Mouse (Mus musculus): ENCODE results near the gene Hist4h4.

Gene Hist4h4

DNA sequence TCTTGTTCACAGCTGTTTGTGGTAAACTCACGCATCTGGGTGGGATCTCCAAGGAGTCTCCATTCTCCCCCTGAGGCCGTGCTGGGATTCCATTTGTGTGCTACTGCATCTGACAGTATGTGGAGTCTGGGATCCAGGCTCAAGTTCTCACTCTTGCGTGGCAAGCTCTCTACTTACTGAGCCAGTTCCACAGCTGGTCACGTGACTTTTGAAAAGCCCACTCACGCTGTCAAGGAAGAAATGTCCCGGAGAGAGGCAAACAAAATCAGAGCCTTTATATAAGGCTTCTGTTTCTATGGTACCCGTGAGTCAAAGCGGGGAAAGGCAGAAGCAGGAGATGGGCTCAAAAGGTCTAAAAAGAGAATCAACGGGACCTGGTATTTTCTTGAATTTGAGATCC, 21.5 kb downstream of the Hist4h4 start:
- DNase-seq (ENCODE audit: low spot score in 2 of 2) = no peak

DNA sequence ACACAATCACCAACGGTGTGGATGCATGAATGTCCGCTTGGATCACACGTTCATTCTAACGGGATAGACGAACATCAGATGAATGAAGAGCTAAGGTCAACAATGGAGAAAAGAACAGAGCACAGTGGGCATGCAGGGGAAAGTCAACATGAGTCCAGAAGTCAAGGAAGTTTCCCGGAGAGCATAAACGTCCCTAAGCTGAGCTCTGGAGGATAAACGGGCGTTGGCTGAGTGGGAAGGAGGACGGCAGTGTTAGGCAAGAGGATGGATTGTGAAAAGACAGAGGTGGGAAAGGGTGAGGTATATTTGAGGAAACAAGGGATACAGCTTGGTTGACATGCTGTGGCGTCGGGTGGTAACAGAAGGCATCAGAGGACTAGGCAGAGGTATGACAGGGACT, 22.1 kb downstream of the Hist4h4 start:
- DNase-seq (ENCODE audit: low spot score in 2 of 2) = no peak

DNA sequence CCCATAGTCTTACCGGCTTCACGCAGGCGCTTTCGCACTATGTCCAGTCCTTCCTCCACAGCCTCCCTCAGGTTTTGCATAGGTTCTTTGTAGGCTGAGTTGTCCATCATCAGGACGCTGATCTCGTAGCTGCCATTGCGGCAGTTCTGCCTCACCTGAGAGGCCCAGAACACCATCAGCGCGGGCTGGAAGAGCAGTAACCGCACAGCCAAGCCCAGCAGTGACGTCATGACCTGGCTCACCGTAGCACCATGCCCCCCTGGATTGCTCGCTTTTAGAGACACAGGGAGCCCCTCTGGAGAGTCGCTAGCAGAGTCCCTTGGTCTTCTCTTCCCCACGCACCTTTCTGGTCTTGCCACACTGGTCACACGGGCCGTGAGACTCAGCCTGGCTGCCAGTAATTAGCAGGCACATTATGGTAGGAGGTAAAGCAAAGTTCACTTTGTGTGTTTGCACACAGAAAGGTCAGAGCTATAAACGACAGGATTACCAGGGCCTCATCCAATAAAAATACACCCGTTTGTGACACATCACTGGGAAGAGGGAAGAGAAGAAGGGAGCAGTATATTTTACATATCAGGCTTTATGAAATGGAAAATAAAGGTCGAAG, 22.7 kb downstream of the Hist4h4 start, which contains the start of gene Gucy2c:
TSS of gene Gucy2c (minus strand) at position 389 of the 610 bp plus-strand sequence.
- no peak for DNase-seq (ENCODE audit: low spot score in 2 of 2)

DNA sequence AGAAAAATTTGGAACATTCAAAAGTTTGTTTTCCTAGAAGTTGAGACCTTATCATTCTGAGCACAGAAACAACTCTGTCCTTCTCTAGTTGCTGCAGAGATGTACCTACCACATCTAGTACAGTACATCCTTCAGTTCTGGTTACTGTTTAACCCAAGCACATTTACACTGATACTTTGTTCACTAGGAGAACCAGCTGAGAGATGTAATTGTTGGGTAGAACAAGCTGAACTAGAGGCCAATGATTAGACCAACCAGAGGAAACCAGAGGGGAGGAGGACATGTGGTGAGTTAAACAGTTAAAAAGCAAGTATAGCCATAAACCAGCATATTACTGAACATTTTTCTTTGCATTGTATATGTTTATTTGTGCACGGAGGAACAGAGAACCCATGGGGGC, 27.8 kb downstream of the Hist4h4 start:
- DNase-seq (ENCODE audit: low spot score in 2 of 2) = no peak

DNA sequence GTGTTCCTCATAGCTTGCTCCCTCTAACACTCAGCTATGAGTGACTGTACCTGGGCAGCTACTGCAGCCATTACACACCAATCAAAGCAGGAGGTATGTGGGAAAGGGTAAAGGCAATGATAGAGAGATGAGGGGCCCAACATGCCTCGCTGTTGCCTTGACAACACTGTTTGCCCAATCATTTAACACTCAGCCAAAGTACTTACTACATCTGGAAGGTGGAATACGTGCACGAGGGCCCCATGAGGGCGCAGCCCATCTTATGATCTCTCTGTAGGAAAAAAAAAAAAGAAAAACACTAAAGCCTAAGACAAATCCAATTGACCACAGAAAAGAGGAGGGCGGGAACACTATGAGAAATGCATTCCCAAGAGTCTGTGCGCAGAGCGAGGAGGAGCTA, 34.4 kb downstream of the Hist4h4 start:
- DNase-seq (ENCODE audit: low spot score in 2 of 2) = no peak

DNA sequence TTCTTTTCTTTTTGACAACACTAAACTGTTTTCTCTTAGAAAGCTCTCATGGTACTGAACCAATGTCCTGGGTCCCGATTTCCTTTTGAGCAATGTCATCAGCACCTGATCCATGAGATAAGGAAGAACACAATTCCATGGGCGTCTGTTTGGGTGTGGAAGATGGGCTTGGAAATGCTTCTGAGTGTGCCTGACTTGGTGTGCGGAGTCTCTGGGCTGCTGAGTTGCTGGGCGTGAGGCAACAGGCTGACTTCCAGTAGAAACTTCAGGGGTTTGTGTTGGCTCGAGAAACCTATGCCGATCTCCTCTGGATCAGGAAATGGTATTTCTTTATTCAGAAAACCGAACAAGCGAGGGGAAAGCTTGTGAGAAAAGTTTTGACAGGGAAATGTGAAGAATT, 35.1 kb downstream of the Hist4h4 start:
- DNase-seq (ENCODE audit: low spot score in 2 of 2) = no peak

DNA sequence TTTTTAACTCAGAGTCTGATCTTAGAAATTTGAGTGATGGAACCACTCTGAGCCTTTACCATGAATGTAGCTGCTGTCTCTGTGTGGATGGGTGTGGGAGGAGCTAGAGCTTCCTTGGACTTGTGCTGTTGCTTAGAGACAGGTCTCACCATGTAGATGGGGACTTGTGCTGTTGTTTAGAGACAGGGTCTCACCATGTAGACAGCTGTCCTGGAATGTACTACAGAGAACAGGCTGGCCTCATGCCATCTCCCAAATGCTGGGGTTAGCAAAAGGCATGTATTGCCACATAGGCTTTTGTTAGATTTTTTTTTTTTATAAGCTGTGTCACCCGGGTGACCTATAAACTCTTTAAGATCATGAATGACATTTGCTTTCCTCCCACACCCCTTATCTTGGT, 40.3 kb downstream of the Hist4h4 start:
- no peak for DNase-seq (ENCODE audit: low spot score in 2 of 2)

All from spleen, postnatal 36 days (tissue).